Comparison of ENCODE assay signal across 9 mouse cellular contexts in genomic region chr4:33544755-33545576, GRCm38 (mm10).
DNase-seq lines count a peak whose midpoint lies in the region; ATAC-seq and TF ChIP-seq lines count a peak whose summit lies in the region.
"Had no signal": no experiment of that assay in that cellular context is flagged by ENCODE, and none has a peak within 500 bp of the region (broad histone marks: within the 10 kb centered on the region; RNA-seq: fewer than 3 reads in every experiment).

No protein-coding gene starts in this region.

- 58% methylated on average over 13 of the region's 13 CpGs for WGBS in kidney, postnatal 0 days
- WGBS in forebrain, embryonic 11.5 days, result 68% methylated on average over 13 of the region's 13 CpGs
- 55% methylated on average over 13 of the region's 13 CpGs for WGBS in hindbrain, embryonic 12.5 days
- 41% methylated on average over 13 of the region's 13 CpGs for WGBS in midbrain, embryonic 16.5 days
- WGBS in heart, embryonic 11.5 days (ENCODE audit: insufficient replicate concordance), result 76% methylated on average over 13 of the region's 13 CpGs

- no peak for ATAC-seq in kidney, postnatal 0 days (replicated peaks; ENCODE audit: low FRiP score, low read depth)
- peak; percentile 70 for ATAC-seq in forebrain, embryonic 11.5 days (replicated peaks; ENCODE audit: low FRiP score)
- ATAC-seq in hindbrain, embryonic 12.5 days (ENCODE audit: low FRiP score), result peak; percentile 42
- ATAC-seq in midbrain, embryonic 16.5 days, result no peak
- ATAC-seq in heart, embryonic 11.5 days (replicated peaks; ENCODE audit: insufficient number of reproducible peaks, low FRiP score, low TSS enrichment), result no peak

- no peak overlapping the region; the same call in 1 of the 2 replicates for H3K27ac ChIP-seq in kidney, postnatal 0 days
- no peak overlapping the region for H3K27ac ChIP-seq in forebrain, embryonic 11.5 days (ENCODE audit: low read depth, low read length)
- peak overlapping the region; percentile 40; the same call in 1 of the 2 replicates for H3K27ac ChIP-seq in hindbrain, embryonic 12.5 days
- no peak overlapping the region for H3K27ac ChIP-seq in midbrain, embryonic 16.5 days (ENCODE audit: low read length)
- no peak overlapping the region for H3K27ac ChIP-seq in heart, embryonic 11.5 days (ENCODE audit: low read depth, low read length)

- no peak for TF ChIP-seq CTCF in kidney, postnatal 0 days (IDR thresholded peaks at IDR 0.05; ENCODE audit: low read depth)

- H3K4me3 ChIP-seq in kidney, postnatal 0 days (replicated peaks; ENCODE audit: low read depth, low read length), result no peak overlapping the region
- H3K4me3 ChIP-seq in forebrain, embryonic 11.5 days (ENCODE audit: low read depth, low read length), result no peak overlapping the region
- H3K4me3 ChIP-seq in hindbrain, embryonic 12.5 days, result no peak overlapping the region
- no peak overlapping the region for H3K4me3 ChIP-seq in midbrain, embryonic 16.5 days (ENCODE audit: low read depth, low read length)
- no peak overlapping the region for H3K4me3 ChIP-seq in heart, embryonic 11.5 days (ENCODE audit: low read depth, low read length)
- H3K4me3 ChIP-seq: heart, embryonic 12.5 days; myocyte had no signal

- H3K36me3 ChIP-seq in kidney, postnatal 0 days (ENCODE audit: insufficient read depth, low read length), result no peaks in the 10 kb centered on the region
- H3K36me3 ChIP-seq in forebrain, embryonic 11.5 days (ENCODE audit: control insufficient read depth, insufficient read depth, low read length), result no peaks in the 10 kb centered on the region
- no peaks in the 10 kb centered on the region for H3K36me3 ChIP-seq in hindbrain, embryonic 12.5 days
- no peaks in the 10 kb centered on the region for H3K36me3 ChIP-seq in midbrain, embryonic 16.5 days (ENCODE audit: control insufficient read depth, insufficient read depth, low read length)
- H3K36me3 ChIP-seq in heart, embryonic 11.5 days (ENCODE audit: control insufficient read depth, insufficient read depth, low read length), result no peaks in the 10 kb centered on the region
- H3K36me3 ChIP-seq: heart, embryonic 12.5 days had no signal

- no peaks in the 10 kb centered on the region for H3K4me1 ChIP-seq in kidney, postnatal 0 days (replicated peaks; ENCODE audit: insufficient read depth, low read length)
- peaks cover 9% of the 10 kb centered on the region; the same call in 1 of the 2 replicates for H3K4me1 ChIP-seq in forebrain, embryonic 11.5 days (replicated peaks; ENCODE audit: control insufficient read depth, insufficient read depth, low read length)
- H3K4me1 ChIP-seq in hindbrain, embryonic 12.5 days, result peaks cover 29% of the 10 kb centered on the region
- peaks cover 11% of the 10 kb centered on the region for H3K4me1 ChIP-seq in midbrain, embryonic 16.5 days (ENCODE audit: control insufficient read depth, insufficient read depth, low read length)
- no peaks in the 10 kb centered on the region for H3K4me1 ChIP-seq in heart, embryonic 11.5 days (ENCODE audit: control insufficient read depth, insufficient read depth, low read length)
- H3K4me1 ChIP-seq: heart, embryonic 12.5 days had no signal

- H3K4me2 ChIP-seq in kidney, postnatal 0 days (ENCODE audit: low read length), result 0 out of 2 replicates have a peak overlapping the region, but pooled peaks have one; percentile 7
- no peak overlapping the region for H3K4me2 ChIP-seq in forebrain, embryonic 11.5 days (ENCODE audit: low read depth, low read length, severe bottlenecking)
- peak overlapping the region; percentile 22; the same call in 1 of the 2 replicates for H3K4me2 ChIP-seq in hindbrain, embryonic 12.5 days (replicated peaks)
- peak overlapping the region; percentile 34 for H3K4me2 ChIP-seq in midbrain, embryonic 16.5 days (ENCODE audit: low read length)
- no peak overlapping the region for H3K4me2 ChIP-seq in heart, embryonic 11.5 days
- H3K4me2 ChIP-seq: heart, embryonic 12.5 days had no signal

- no peaks in the 10 kb centered on the region for H3K27me3 ChIP-seq in kidney, postnatal 0 days (ENCODE audit: insufficient read depth, low read length)
- no peaks in the 10 kb centered on the region for H3K27me3 ChIP-seq in forebrain, embryonic 11.5 days (ENCODE audit: control insufficient read depth, insufficient read depth, low read length)
- H3K27me3 ChIP-seq in hindbrain, embryonic 12.5 days, result no peaks in the 10 kb centered on the region
- no peaks in the 10 kb centered on the region for H3K27me3 ChIP-seq in midbrain, embryonic 16.5 days (ENCODE audit: control insufficient read depth, insufficient read depth, low read depth, low read length)
- no peaks in the 10 kb centered on the region for H3K27me3 ChIP-seq in heart, embryonic 11.5 days (ENCODE audit: control insufficient read depth, insufficient read depth, low read length)

- no peaks in the 10 kb centered on the region for H3K9me3 ChIP-seq in kidney, postnatal 0 days (replicated peaks; ENCODE audit: low read length)
- H3K9me3 ChIP-seq in forebrain, embryonic 11.5 days (ENCODE audit: control insufficient read depth, low read length), result no peaks in the 10 kb centered on the region
- H3K9me3 ChIP-seq in hindbrain, embryonic 12.5 days (replicated peaks), result no peaks in the 10 kb centered on the region
- H3K9me3 ChIP-seq in midbrain, embryonic 16.5 days (replicated peaks; ENCODE audit: control insufficient read depth, low read length, poor library complexity, severe bottlenecking), result no peaks in the 10 kb centered on the region
- H3K9me3 ChIP-seq in heart, embryonic 11.5 days (replicated peaks; ENCODE audit: control insufficient read depth, low read length), result no peaks in the 10 kb centered on the region

- no peak for DNase-seq in kidney, postnatal 0 days (ENCODE audit: low spot score)
- no peak for DNase-seq in kidney, adult 18-20 months
- DNase-seq in forebrain, embryonic 11.5 days (ENCODE audit: low spot score), result no peak
- DNase-seq in thymus, postnatal 0 days (ENCODE audit: low spot score), result no peak

- no peak overlapping the region for H3K9ac ChIP-seq in kidney, postnatal 0 days (ENCODE audit: low read depth, low read length)
- H3K9ac ChIP-seq in forebrain, embryonic 11.5 days (ENCODE audit: low read length), result no peak overlapping the region
- H3K9ac ChIP-seq in hindbrain, embryonic 12.5 days, result no peak overlapping the region
- H3K9ac ChIP-seq in midbrain, embryonic 16.5 days (ENCODE audit: low read depth, low read length), result no peak overlapping the region
- no peak overlapping the region for H3K9ac ChIP-seq in heart, embryonic 11.5 days (ENCODE audit: low read depth, low read length)
- H3K9ac ChIP-seq: heart, embryonic 12.5 days had no signal

Comparison
In these comparisons a context has a peak if more than half of its experiments do, and no peak if none do; other contexts are left out.
1. ATAC-seq: peak in forebrain, embryonic 11.5 days (single experiment) and hindbrain, embryonic 12.5 days (single experiment); none in kidney, postnatal 0 days (single experiment), midbrain, embryonic 16.5 days (single experiment) and heart, embryonic 11.5 days (single experiment).
2. H3K4me2 ChIP-seq: peak in kidney, postnatal 0 days (single experiment), hindbrain, embryonic 12.5 days (single experiment) and midbrain, embryonic 16.5 days (single experiment); none in forebrain, embryonic 11.5 days (single experiment) and heart, embryonic 11.5 days (single experiment).